Mouse (Mus musculus) lung, adult 2 months (tissue): Measurements from ENCODE around the gene Snrpb.

ENCODE experiments used
- CTCF ChIP-seq: fragments of 200-500 bp; IDR thresholded peaks from 2 replicates; pipeline ENCODE4 v1.5.1; 2011; ENCODE audit warnings: mild to moderate bottlenecking, low read length, control low read depth; ENCODE audit not compliant: insufficient read depth
- POLR2A ChIP-seq: fragments of 200-500 bp; IDR thresholded peaks from 2 replicates; pipeline ENCODE4 v1.6.1; 2011; ENCODE audit warnings: low read depth, mild to moderate bottlenecking, control low read depth, low read length, borderline replicate concordance; ENCODE audit errors: extremely low read depth

GRCm38 (mm10) chr2:130126073-130126472, 53.1 kb downstream of the Snrpb start:
- TF ChIP-seq CTCF = no peak
- TF ChIP-seq POLR2A = no peak
